ENCODE assay signal across 13 mouse cellular contexts in the genomic region with DNA sequence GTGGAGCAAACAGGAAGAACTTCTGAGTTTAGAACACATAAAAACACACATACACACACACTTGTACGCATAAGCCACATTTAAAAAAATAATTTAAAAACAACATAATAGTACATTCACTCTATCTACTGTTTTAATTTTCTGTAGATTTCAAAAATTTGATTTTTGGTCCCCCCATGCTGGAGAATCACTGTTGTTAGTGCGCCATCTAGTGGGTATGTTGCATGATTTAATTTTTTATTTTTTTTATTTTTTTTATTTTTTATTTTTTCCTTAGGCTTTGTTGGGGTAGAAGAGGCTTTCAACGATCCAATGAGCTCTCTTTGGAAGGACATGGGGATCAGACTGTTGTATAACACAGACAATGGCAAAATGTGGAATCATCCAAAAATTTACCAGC. TPM values are rescaled to one million over a fixed set of nuclear protein-coding genes. Genes with fewer than 3 reads are reported as not detected.
DNase-seq lines count a peak whose midpoint lies in the region; ATAC-seq and TF ChIP-seq lines count a peak whose summit lies in the region.
"Had no signal": no experiment of that assay in that cellular context is flagged by ENCODE, and none has a peak within 500 bp of the region (broad histone marks: within the 10 kb centered on the region; RNA-seq: fewer than 3 reads in every experiment).

No protein-coding gene starts in this region.

- WGBS in forebrain, postnatal 0 days = 34% methylated on average over 3 of the region's 3 CpGs
- WGBS in forebrain, embryonic 13.5 days = 40% methylated on average over 3 of the region's 3 CpGs
- 24% methylated on average over 3 of the region's 3 CpGs for WGBS in liver, postnatal 0 days (ENCODE audit: insufficient replicate concordance)
- 20% methylated on average over 3 of the region's 3 CpGs for WGBS in liver, embryonic 12.5 days (ENCODE audit: insufficient replicate concordance)

- no peaks in the 10 kb centered on the region for H3K36me3 ChIP-seq in forebrain, postnatal 0 days (ENCODE audit: insufficient read depth)
- H3K36me3 ChIP-seq in forebrain, embryonic 13.5 days (ENCODE audit: poor library complexity, severe bottlenecking) = no peaks in the 10 kb centered on the region
- H3K36me3 ChIP-seq in liver, postnatal 0 days (replicated peaks; ENCODE audit: insufficient read depth, low read length) = no peaks in the 10 kb centered on the region
- H3K36me3 ChIP-seq in liver, embryonic 12.5 days = no peaks in the 10 kb centered on the region
- H3K36me3 ChIP-seq in ES-E14 (ENCODE audit: control insufficient read depth, insufficient read depth, low read length, poor library complexity, severe bottlenecking) = no peaks in the 10 kb centered on the region
- H3K36me3 ChIP-seq: liver, embryonic 15.5 days had no signal

- H3K9me3 ChIP-seq in forebrain, postnatal 0 days (ENCODE audit: low read length) = no peaks in the 10 kb centered on the region
- H3K9me3 ChIP-seq in forebrain, embryonic 13.5 days (replicated peaks) = no peaks in the 10 kb centered on the region
- H3K9me3 ChIP-seq in liver, postnatal 0 days (ENCODE audit: low read length) = no peaks in the 10 kb centered on the region
- H3K9me3 ChIP-seq in liver, embryonic 12.5 days (replicated peaks) = no peaks in the 10 kb centered on the region
- no peaks in the 10 kb centered on the region for H3K9me3 ChIP-seq in ES-E14 (ENCODE audit: control insufficient read depth, insufficient read depth, low read depth, low read length)
- H3K9me3 ChIP-seq: liver, embryonic 15.5 days had no signal

- no peak for TF ChIP-seq EP300 in liver, postnatal 0 days (IDR thresholded peaks at IDR 0.05; ENCODE audit: low read depth)

- no peaks in the 10 kb centered on the region for H3K27me3 ChIP-seq in forebrain, postnatal 0 days (ENCODE audit: insufficient read depth, low read length)
- no peaks in the 10 kb centered on the region for H3K27me3 ChIP-seq in forebrain, embryonic 13.5 days
- H3K27me3 ChIP-seq in liver, postnatal 0 days (ENCODE audit: insufficient read depth, low read length) = no peaks in the 10 kb centered on the region
- no peaks in the 10 kb centered on the region for H3K27me3 ChIP-seq in liver, embryonic 12.5 days (replicated peaks)
- H3K27me3 ChIP-seq: liver, embryonic 15.5 days had no signal

- H3K4me1 ChIP-seq in forebrain, postnatal 0 days (ENCODE audit: insufficient read depth) = no peaks in the 10 kb centered on the region
- no peaks in the 10 kb centered on the region for H3K4me1 ChIP-seq in forebrain, embryonic 13.5 days
- H3K4me1 ChIP-seq in liver, postnatal 0 days (ENCODE audit: insufficient read depth) = 0 out of 2 replicates have a peak, but pooled peaks cover 3% of the 10 kb centered on the region
- H3K4me1 ChIP-seq in liver, embryonic 12.5 days = 0 out of 2 replicates have a peak, but pooled peaks cover 4% of the 10 kb centered on the region
- peaks cover 0 to 2% of the 10 kb centered on the region in 2 experiments; a peak in 1 of 4 replicates for H3K4me1 ChIP-seq in ES-E14 (ENCODE audit: control insufficient read depth in 2 of 2, insufficient read depth in 2 of 2, low read length in 2 of 2, poor library complexity in 1 of 2)
- H3K4me1 ChIP-seq: liver, embryonic 15.5 days had no signal

- no peak overlapping the region for H3K9ac ChIP-seq in forebrain, postnatal 0 days
- H3K9ac ChIP-seq in forebrain, embryonic 13.5 days = no peak overlapping the region
- H3K9ac ChIP-seq in liver, postnatal 0 days (replicated peaks) = no peak overlapping the region
- no peak overlapping the region for H3K9ac ChIP-seq in liver, embryonic 12.5 days
- H3K9ac ChIP-seq in ES-E14 (ENCODE audit: insufficient read depth, low read depth, low read length, poor library complexity, severe bottlenecking) = no peak overlapping the region
- H3K9ac ChIP-seq: liver, embryonic 15.5 days had no signal

- no peak overlapping the region for H3K4me2 ChIP-seq in forebrain, postnatal 0 days (ENCODE audit: low read depth)
- H3K4me2 ChIP-seq in forebrain, embryonic 13.5 days = no peak overlapping the region
- H3K4me2 ChIP-seq in liver, postnatal 0 days (ENCODE audit: low read depth, low read length) = no peak overlapping the region
- no peak overlapping the region for H3K4me2 ChIP-seq in liver, embryonic 12.5 days
- H3K4me2 ChIP-seq: liver, embryonic 15.5 days had no signal

- H3K4me3 ChIP-seq in forebrain, postnatal 0 days (ENCODE audit: low read depth, low read length) = no peak overlapping the region
- H3K4me3 ChIP-seq in forebrain, embryonic 13.5 days = no peak overlapping the region
- no peak overlapping the region for H3K4me3 ChIP-seq in liver, postnatal 0 days (ENCODE audit: low read depth, low read length)
- H3K4me3 ChIP-seq in liver, embryonic 12.5 days = no peak overlapping the region
- no peak overlapping the region for H3K4me3 ChIP-seq in ES-E14 (ENCODE audit: insufficient read depth in 1 of 2, low read depth in 1 of 2, low read length in 2 of 2, poor library complexity in 1 of 2, severe bottlenecking in 1 of 2)
- H3K4me3 ChIP-seq: liver, embryonic 15.5 days had no signal

- peak; percentile 74 for DNase-seq in forebrain, postnatal 0 days
- DNase-seq in liver, postnatal 0 days = no peak
- DNase-seq in ES-E14 (ENCODE audit: low read depth, low spot score) = no peak
- DNase-seq in induced T-regulatory cell, adult 2 months (ENCODE audit: low read depth) = peak; percentile 42
- DNase-seq in frontal cortex, postnatal 10 days (ENCODE audit: low spot score in 2 of 2) = no peak
- DNase-seq in right cerebral cortex, postnatal 4 days = no peak
- DNase-seq: cerebellum, adult 9-11 months; heart, adult 18-20 months; heart, postnatal 36 days; kidney, adult 11 months had no signal

- in situ Hi-C loops in ES-E14 (cut with MboI; ENCODE audit: low sequenced_read_pairs in 2 of 2, unreplicated experiment in 2 of 2) = no loop called here

- H3K27ac ChIP-seq in forebrain, postnatal 0 days (ENCODE audit: low read depth, low read length) = no peak overlapping the region
- H3K27ac ChIP-seq in forebrain, embryonic 13.5 days = no peak overlapping the region
- no peak overlapping the region for H3K27ac ChIP-seq in liver, postnatal 0 days (ENCODE audit: low read depth)
- H3K27ac ChIP-seq in liver, embryonic 12.5 days = no peak overlapping the region
- H3K27ac ChIP-seq in ES-E14 (ENCODE audit: insufficient read depth, low read depth, low read length, poor library complexity, severe bottlenecking) = no peak overlapping the region
- H3K27ac ChIP-seq: liver, embryonic 15.5 days had no signal

- ATAC-seq in forebrain, postnatal 0 days = peak; percentile 25; the same call in 1 of the 2 replicates
- no peak for ATAC-seq in forebrain, embryonic 13.5 days
- ATAC-seq in liver, postnatal 0 days = no peak
- no peak for ATAC-seq in liver, embryonic 12.5 days

- TF ChIP-seq CTCF in forebrain, postnatal 0 days (IDR thresholded peaks at IDR 0.05; ENCODE audit: low read depth) = peak; percentile 61
- peak; percentile 53 for TF ChIP-seq CTCF in liver, postnatal 0 days (IDR thresholded peaks at IDR 0.05; ENCODE audit: low read depth)

TF ChIP-seq in ES-E14, 5 proteins besides CTCF, POLR2A, EP300 and RAD21:
- TF ChIP-seq HCFC1 (IDR thresholded peaks at IDR 0.05; ENCODE audit: borderline replicate concordance, insufficient read depth, low read length) = no peak
- peak; percentile 97 for TF ChIP-seq ZNF384 (IDR thresholded peaks at IDR 0.05; ENCODE audit: low read depth, low read length)
TF ChIP-seq in ES-E14: peak in this region for 1.

RNA-seq across cellular contexts. Expression of gene Pced1b, which starts 59.1 kb away (rescaled TPM):
- 4.8 and 6.9 TPM in 2 replicates for total RNA-seq in forebrain, postnatal 0 days (2014; rRNA removed)
- polyA plus RNA-seq in forebrain, postnatal 0 days (2015; fragmentation: Nextera tagmentation; extraction: Ambion mirVana) = 4.4 and 5.4 TPM in 2 replicates
- 2.5 and 2.6 TPM in 2 replicates for polyA plus RNA-seq in forebrain, embryonic 13.5 days (2015; fragmentation: Nextera tagmentation; extraction: Ambion mirVana)
- 2.5 and 2.8 TPM in 2 replicates for polyA plus RNA-seq in liver, postnatal 0 days (2015; fragmentation: Nextera tagmentation; extraction: Ambion mirVana)
- 5.6 and 6.4 TPM in 2 replicates for polyA plus RNA-seq in liver, embryonic 12.5 days (2016; fragmentation: Nextera tagmentation; extraction: Ambion mirVana)
- 25.5 and 29.0 TPM in 2 replicates for total RNA-seq in ES-E14 (2012; rRNA removed)

RNA-seq across cellular contexts. Expression of gene Amigo2, which starts 59.3 kb away (rescaled TPM):
- 10.5 and 15.7 TPM in 2 replicates for total RNA-seq in forebrain, postnatal 0 days (2014; rRNA removed)
- 5.8 and 8.7 TPM in 2 replicates for polyA plus RNA-seq in forebrain, postnatal 0 days (2015; fragmentation: Nextera tagmentation; extraction: Ambion mirVana)
- 3.2 and 3.6 TPM in 2 replicates for polyA plus RNA-seq in forebrain, embryonic 13.5 days (2015; fragmentation: Nextera tagmentation; extraction: Ambion mirVana)
- 2.9 and 3.0 TPM in 2 replicates for polyA plus RNA-seq in liver, postnatal 0 days (2015; fragmentation: Nextera tagmentation; extraction: Ambion mirVana)
- polyA plus RNA-seq in liver, embryonic 12.5 days (2016; fragmentation: Nextera tagmentation; extraction: Ambion mirVana) = 1.4 and 1.7 TPM in 2 replicates
- total RNA-seq in ES-E14 (2012; rRNA removed) = 7.2 and 8.5 TPM in 2 replicates

Comparison
In these comparisons a context has a peak if more than half of its experiments do, and no peak if none do; other contexts are left out.
1. DNase-seq: peak in forebrain, postnatal 0 days (single experiment) and induced T-regulatory cell, adult 2 months (single experiment); none in liver, postnatal 0 days (single experiment), ES-E14 (single experiment), frontal cortex, postnatal 10 days (0 of 2) and right cerebral cortex, postnatal 4 days (single experiment).